Mouse (Mus musculus) CH12.LX (cell line): ENCODE measurements around the gene Ppip5k1. TPM values are rescaled to one million over a fixed set of nuclear protein-coding genes. Genes with fewer than 3 reads are reported as not detected.

Experiments
- DNase-seq: peaks from one replicate; pipeline ENCODE4 v3.0.0-alpha.2; 2013; ENCODE audit errors: extremely low read depth
- H3K27ac ChIP-seq: 2 replicates; pipeline ENCODE4 v1.5.1; 2012; ENCODE audit warnings: low read depth, mild to moderate bottlenecking, control low read depth, moderate library complexity; ENCODE audit not compliant: insufficient read depth
- H3K27me3 ChIP-seq: replicated peaks from 2 replicates; pipeline ENCODE3; 2012; ENCODE audit warnings: inconsistent platforms
- H3K36me3 ChIP-seq, 2 experiments: replicated peaks in 1 of 2; 2 replicates each; pipeline versions ENCODE3 to v1.6.1; 2012; ENCODE audit warnings: inconsistent platforms in 1 of 2, low read length in 1 of 2, mild to moderate bottlenecking in 1 of 2, mixed read lengths in 1 of 2, moderate library complexity in 1 of 2; ENCODE audit not compliant: control insufficient read depth in 1 of 2, insufficient read depth in 1 of 2
- H3K4me1 ChIP-seq, 2 experiments: 2 replicates each; pipeline ENCODE4 v1.6.1; 2012; ENCODE audit warnings: inconsistent platforms in 1 of 2, moderate library complexity in 1 of 2; ENCODE audit not compliant: insufficient read depth in 2 of 2, control insufficient read depth in 1 of 2
- H3K4me2 ChIP-seq: 2 replicates; pipeline ENCODE4 v1.6.1; 2012; ENCODE audit warnings: low read depth, mild to moderate bottlenecking, control low read depth; ENCODE audit not compliant: poor library complexity, insufficient read depth, severe bottlenecking
- H3K4me3 ChIP-seq, 3 experiments: fragments of 150-350 bp in 1 of 3; sonication (generic) in 1 of 3; replicated peaks in 1 of 3; 2 replicates each; pipeline versions ENCODE3 to v1.5.1; 2011 to 2012; ENCODE audit warnings: low read depth in 2 of 3, low read length in 2 of 3, mild to moderate bottlenecking in 2 of 3, moderate library complexity in 2 of 3, control low read depth in 1 of 3, improper control_type of control experiment in 1 of 3, inconsistent platforms in 1 of 3, mixed read lengths in 1 of 3; ENCODE audit not compliant: poor library complexity in 1 of 3
- H3K79me2 ChIP-seq: replicated peaks from 2 replicates; pipeline ENCODE4 v1.6.1; 2012; ENCODE audit warnings: mild to moderate bottlenecking, moderate library complexity; ENCODE audit not compliant: control insufficient read depth, poor library complexity, insufficient read depth, severe bottlenecking; ENCODE audit errors: extremely low read depth
- H3K9ac ChIP-seq: 2 replicates; pipeline ENCODE4 v1.6.1; 2012; ENCODE audit warnings: low read depth, mild to moderate bottlenecking, control low read depth, moderate library complexity; ENCODE audit not compliant: insufficient read depth
- H3K9me3 ChIP-seq: replicated peaks from 2 replicates; pipeline ENCODE3; 2012; ENCODE audit warnings: low read length, inconsistent platforms, mixed read lengths
- CHD2 ChIP-seq: IDR thresholded peaks from 2 replicates; pipeline ENCODE4 v1.6.1; 2011; ENCODE audit warnings: low read length, improper control_type of control experiment
- CTCF ChIP-seq, 2 experiments: IDR thresholded peaks in 1 of 2; conservative IDR thresholded peaks in 1 of 2; 2 replicates each; pipeline ENCODE4 v1.5.1; 2011 to 2012; ENCODE audit warnings: low read depth in 2 of 2, low read length in 2 of 2, improper control_type of control experiment in 1 of 2, inconsistent platforms in 1 of 2, mild to moderate bottlenecking in 1 of 2, moderate library complexity in 1 of 2
- E2F4 ChIP-seq: IDR thresholded peaks from 2 replicates; pipeline ENCODE4 v1.6.1; 2011; ENCODE audit warnings: low read depth, low read length, improper control_type of control experiment; ENCODE audit not compliant: insufficient replicate concordance
- JUND ChIP-seq: conservative IDR thresholded peaks from 2 replicates; pipeline ENCODE4 v1.6.1; 2011; ENCODE audit warnings: low read depth, low read length, improper control_type of control experiment
- MAZ ChIP-seq: IDR thresholded peaks from 2 replicates; pipeline ENCODE4 v1.6.1; 2012; ENCODE audit warnings: low read depth, mild to moderate bottlenecking, inconsistent platforms, low read length, improper control_type of control experiment, moderate library complexity
- MEF2A ChIP-seq: IDR thresholded peaks from 2 replicates; pipeline ENCODE4 v1.6.1; 2014; ENCODE audit warnings: low read depth, mild to moderate bottlenecking, inconsistent platforms, low read length, improper control_type of control experiment, borderline replicate concordance
- MXI1 ChIP-seq: IDR thresholded peaks from 2 replicates; pipeline ENCODE4 v1.6.1; 2011; ENCODE audit warnings: mild to moderate bottlenecking, low read depth, low read length, improper control_type of control experiment
- MYC ChIP-seq: IDR thresholded peaks from 2 replicates; pipeline ENCODE4 v1.6.1; 2011; ENCODE audit warnings: low read depth, mild to moderate bottlenecking, improper control_type of control experiment, low read length
- NELFE ChIP-seq: IDR thresholded peaks from 2 replicates; pipeline ENCODE4 v1.6.1; 2011; ENCODE audit warnings: low read depth, low read length, improper control_type of control experiment
- NRF1 ChIP-seq: IDR thresholded peaks from 2 replicates; pipeline ENCODE4 v1.6.1; 2014; ENCODE audit warnings: low read depth, mild to moderate bottlenecking, inconsistent platforms, low read length, improper control_type of control experiment, moderate library complexity
- POLR2A ChIP-seq: IDR thresholded peaks from 2 replicates; pipeline ENCODE4 v1.6.1; 2011; ENCODE audit warnings: low read depth, mild to moderate bottlenecking, improper control_type of control experiment, low read length
- POLR2AphosphoS2 ChIP-seq: IDR thresholded peaks from 2 replicates; pipeline ENCODE4 v1.6.1; 2011; ENCODE audit warnings: low read depth, low read length, improper control_type of control experiment
- RAD21 ChIP-seq: IDR thresholded peaks from 2 replicates; pipeline ENCODE4 v1.6.1; 2011; ENCODE audit warnings: low read depth, mild to moderate bottlenecking, low read length, improper control_type of control experiment, moderate library complexity
- SIN3A ChIP-seq: IDR thresholded peaks from 2 replicates; pipeline ENCODE4 v1.6.1; 2012; ENCODE audit warnings: low read length, improper control_type of control experiment, inconsistent platforms
- SMC3 ChIP-seq: IDR thresholded peaks from 2 replicates; pipeline ENCODE4 v1.6.1; 2011; ENCODE audit warnings: low read depth, low read length, improper control_type of control experiment
- UBTF ChIP-seq: IDR thresholded peaks from 2 replicates; pipeline ENCODE4 v1.6.1; 2012; ENCODE audit warnings: low read depth, mild to moderate bottlenecking, inconsistent platforms, low read length, improper control_type of control experiment, moderate library complexity
- USF1 ChIP-seq: IDR thresholded peaks from 2 replicates; pipeline ENCODE4 v1.6.1; 2014; ENCODE audit warnings: low read depth, mild to moderate bottlenecking, inconsistent platforms, low read length, improper control_type of control experiment
- USF2 ChIP-seq: conservative IDR thresholded peaks from 2 replicates; pipeline ENCODE4 v1.6.1; 2011; ENCODE audit warnings: low read depth, low read length, improper control_type of control experiment
- ZKSCAN1 ChIP-seq: IDR thresholded peaks from 2 replicates; pipeline ENCODE4 v1.6.1; 2012; ENCODE audit warnings: low read depth, inconsistent platforms, low read length, improper control_type of control experiment, borderline replicate concordance
- dilution Hi-C: fragments of 300-500 bp; cut with MboI; formaldehyde crosslinking; loops from 2 replicates; pipeline ENCODE4 v1.14.3; 2020; ENCODE audit warnings: low sequenced_read_pairs; ENCODE audit not compliant: extremely low pct_unique_long_range_greater_than_20kb, extremely low pct_ligation_motif_present
- in situ Hi-C: fragments of 300-500 bp; cut with MboI; formaldehyde crosslinking; loops from 3 replicates; pipeline ENCODE4 v1.14.3; 2019; ENCODE audit warnings: low sequenced_read_pairs, low pct_ligation_motif_present, low pct_unique_long_range_greater_than_20kb, mixed read lengths
- polyA plus RNA-seq: library from polyadenylated mRNA; unstranded; fragments of >175 nt; gene quantifications from 2 replicates; pipeline ENCODE4 v1.2.1, GENCODE M21; 2012; ENCODE audit warnings: low read depth; ENCODE audit not compliant: insufficient read length
- total RNA-seq, 2 experiments: library from RNA; depleted of rRNA; stranded (reverse); fragments of 300-350 nt in 1 of 2; fragments of >200 nt in 1 of 2; gene quantifications; 2 replicates each; pipeline ENCODE4 v1.2.3; 2012 to 2014

Gene Ppip5k1
- total and polyA plus RNA-seq, 3 experiments: 4.6 to 11.9 (median 10.4) TPM

DNA sequence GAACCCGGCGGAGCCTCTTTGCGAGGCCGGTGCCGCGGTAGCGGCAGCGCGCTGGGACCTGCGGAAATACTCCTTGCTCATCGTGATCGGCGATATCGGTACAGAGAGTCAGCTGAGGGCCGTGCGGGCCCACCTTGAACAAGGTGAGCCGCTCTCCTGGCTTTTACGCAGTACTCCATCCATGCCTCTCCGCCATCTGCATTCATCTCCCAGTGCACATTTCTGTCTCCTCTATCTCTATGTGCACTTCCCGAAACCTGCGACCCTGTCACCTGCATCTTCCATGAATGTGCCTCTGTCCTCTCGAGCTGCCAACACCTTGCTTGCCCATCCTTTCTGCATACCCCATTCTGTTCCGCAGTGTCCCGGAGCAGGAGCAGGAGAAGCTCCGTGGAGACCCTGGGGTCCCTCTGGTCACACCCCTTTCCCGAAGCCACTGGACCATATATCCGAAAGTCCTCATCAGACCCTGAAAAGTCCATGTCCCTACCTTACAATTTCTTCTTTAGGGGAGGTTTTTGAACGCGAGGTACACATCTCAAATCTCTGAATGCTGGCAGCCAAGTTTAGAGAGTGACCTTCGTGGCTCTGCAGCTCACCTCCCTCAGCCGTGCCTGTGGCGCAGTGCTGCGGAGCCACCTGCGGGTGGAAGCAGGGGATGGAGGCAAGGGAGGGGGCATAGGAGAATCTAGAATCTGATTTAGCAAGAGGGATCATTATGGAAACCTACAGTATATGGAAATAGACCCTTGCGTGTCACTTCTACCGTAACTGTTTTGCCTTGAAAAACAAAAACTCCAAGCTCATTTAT, 65.3 kb downstream of the Ppip5k1 start:
- peak overlapping the region; percentile 86 for H3K4me2 ChIP-seq
- H3K36me3 ChIP-seq: no peaks in the 10 kb centered on the region
- H3K9me3 ChIP-seq: no peaks in the 10 kb centered on the region
- DNase-seq: no peak
- no peak overlapping the region for H3K9ac ChIP-seq
- TF ChIP-seq SMC3 (peak; percentile 20), RAD21 (peak; percentile 52), ZKSCAN1 (no peak), CTCF (conservative IDR thresholded peaks at IDR 0.05 in 1 of 2, IDR thresholded peaks at IDR 0.05 in 1 of 2; ENCODE audit: low read depth in 2 of 2, low read length in 2 of 2) (peak in 1 of 2 experiments; percentile 53; a peak in 2 of 4 replicates), MEF2A (no peak), CHD2 (no peak), USF2 (no peak), JUND (no peak), MAZ (0 out of 2 replicates have a peak, but pooled peaks have one; percentile 38)
- no peaks in the 10 kb centered on the region for H3K79me2 ChIP-seq
- peaks cover 18 to 44% of the 10 kb centered on the region in 2 experiments for H3K4me1 ChIP-seq
- in situ Hi-C loops (no loop called here), dilution Hi-C loops (no loop called here)
- peak overlapping the region; percentile 57 to 63 (median 61) for H3K4me3 ChIP-seq
- H3K27ac ChIP-seq: no peak overlapping the region
- peaks cover 22% of the 10 kb centered on the region for H3K27me3 ChIP-seq

DNA sequence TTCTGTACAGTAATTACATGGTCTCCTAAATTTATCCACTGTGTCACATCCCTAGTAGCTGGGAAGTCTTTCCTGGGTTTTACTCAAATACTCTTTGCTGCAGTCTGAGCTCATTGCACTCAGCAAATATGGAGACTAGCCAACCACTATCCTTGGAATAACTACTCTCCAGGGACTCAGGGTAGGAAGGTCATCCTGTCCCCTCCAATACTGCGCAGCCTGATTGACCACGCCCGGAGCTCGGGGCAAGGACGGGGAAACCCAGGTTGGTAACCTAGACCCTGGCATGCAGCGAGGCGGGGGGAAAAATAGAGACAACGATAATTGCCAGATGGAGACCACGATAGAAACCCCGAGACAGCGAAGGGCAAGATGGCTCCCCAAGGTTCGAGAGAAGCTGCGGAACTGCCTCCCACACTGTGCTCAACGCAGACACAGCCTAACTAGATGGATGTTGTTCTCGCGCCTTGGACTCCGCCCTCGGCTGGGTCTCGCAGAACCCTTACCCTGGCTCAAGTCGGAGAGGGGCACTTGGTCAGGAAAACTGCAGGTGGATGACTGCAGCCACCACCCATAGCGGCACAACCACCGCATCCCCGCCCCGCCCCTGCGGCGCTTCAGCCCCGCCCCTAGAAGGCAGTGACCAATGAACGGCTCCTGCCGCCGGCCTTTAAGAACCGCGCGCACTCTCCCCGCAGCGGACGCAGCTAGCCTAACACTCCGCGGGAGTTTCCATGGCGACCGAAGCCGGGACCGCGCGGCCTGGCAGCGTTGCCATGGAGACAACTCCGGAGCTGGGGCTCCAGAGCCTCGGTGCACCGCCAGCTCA, 66.1 kb downstream of the Ppip5k1 start, which contains the start of gene Map1a:
Gene Map1a (plus strand): TSS at position 700 of the 829 bp plus-strand sequence.
- Histone ChIP-seq H3K4me2 (peak within 1 kb of the TSS; percentile 86), H3K79me2 (no peaks in the 10 kb centered on the region), H3K27ac (no peak within 1 kb of the TSS), H3K9ac (no peak within 1 kb of the TSS; the same call in 1 of the 2 replicates), H3K9me3 (no peaks in the 10 kb centered on the region), H3K36me3 (no peaks in the 10 kb centered on the region), H3K4me3 (peak within 1 kb of the TSS; percentile 57 to 63 (median 61)), H3K4me1 (peaks cover 10 to 35% of the 10 kb centered on the region in 2 experiments), H3K27me3 (peaks cover 22% of the 10 kb centered on the region)
- peak; percentile 53; the same call in 1 of the 2 replicates for TF ChIP-seq POLR2A
- TF ChIP-seq MXI1: peak; percentile 98
- peak; percentile 74 for TF ChIP-seq NRF1
- TF ChIP-seq E2F4: peak; percentile 92; the same call in 1 of the 2 replicates
- peak; percentile 74 for TF ChIP-seq SIN3A
- TF ChIP-seq UBTF: no peak
- TF ChIP-seq NELFE: no peak
- TF ChIP-seq POLR2AphosphoS2: no peak
- no peak for TF ChIP-seq MYC
- TF ChIP-seq USF1: no peak
- in situ Hi-C loops (no loop called here), dilution Hi-C loops (no loop called here)
- DNase-seq: peak; percentile 95
